Mouse (Mus musculus): Measurements from ENCODE around the gene Cnbd2. TPM values are rescaled to one million over a fixed set of nuclear protein-coding genes. Genes with fewer than 3 reads are reported as not detected.
A peak's percentile ranks its signal among the peaks of the same experiment; 100 is the strongest.

Gene Cnbd2
- polyA plus RNA-seq, 1 experiment, result 5.4 TPM

DNA sequence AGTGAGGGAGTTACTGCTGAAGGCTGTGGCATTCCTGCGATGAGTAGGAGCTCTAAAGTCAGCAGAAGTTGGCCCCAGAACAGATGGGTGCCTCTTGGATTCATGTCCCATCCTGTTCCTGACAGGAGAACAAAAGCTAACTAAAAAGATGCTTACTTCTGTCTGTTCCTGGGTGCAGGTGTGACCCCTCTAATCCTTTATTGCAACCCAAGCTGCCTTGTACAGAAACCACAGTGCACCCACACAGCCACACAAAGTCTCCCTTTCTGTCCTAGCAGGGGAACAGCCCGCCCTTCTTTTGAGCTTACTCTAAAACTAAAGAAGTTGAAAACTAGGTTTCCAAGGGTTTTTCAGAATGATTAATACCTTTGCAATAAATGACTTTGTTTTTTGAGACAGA is 23.9 kb upstream of the Cnbd2 start:
- WGBS, result 86% methylated on average over 2 of the region's 2 CpGs
- no peaks in the 10 kb centered on the region for H3K4me1 ChIP-seq (ENCODE audit: control insufficient read depth, insufficient read depth, low read length)
- no peak overlapping the region for H3K4me3 ChIP-seq (replicated peaks; ENCODE audit: control insufficient read depth, low read depth, low read length)
- no peak overlapping the region for H3K27ac ChIP-seq (ENCODE audit: control insufficient read depth, insufficient read depth, low read depth, low read length, poor library complexity)
- no peak for TF ChIP-seq POLR2A (IDR thresholded peaks at IDR 0.05; ENCODE audit: borderline replicate concordance, control insufficient read depth, low read depth, low read length)
- no peak for TF ChIP-seq CTCF (IDR thresholded peaks at IDR 0.05; ENCODE audit: control insufficient read depth, insufficient read depth, low read length)

GRCm38 (mm10) chr2:156289552-156290160 is 22.4 kb upstream of the Cnbd2 start:
- WGBS, result 86% methylated on average over 2 of the region's 2 CpGs
- Histone ChIP-seq H3K4me1 (ENCODE audit: control insufficient read depth, insufficient read depth, low read length) (no peaks in the 10 kb centered on the region; the same call in 1 of the 2 replicates), H3K27ac (ENCODE audit: control insufficient read depth, insufficient read depth, low read depth, low read length, poor library complexity) (no peak overlapping the region), H3K4me3 (replicated peaks; ENCODE audit: control insufficient read depth, low read depth, low read length) (no peak overlapping the region)
- TF ChIP-seq CTCF (IDR thresholded peaks at IDR 0.05; ENCODE audit: control insufficient read depth, insufficient read depth, low read length), result no peak
- TF ChIP-seq POLR2A (IDR thresholded peaks at IDR 0.05; ENCODE audit: borderline replicate concordance, control insufficient read depth, low read depth, low read length), result no peak

- WGBS, result 73% methylated on average over 1 of the region's 1 CpGs
- Histone ChIP-seq H3K4me1 (ENCODE audit: control insufficient read depth, insufficient read depth, low read length) (no peaks in the 10 kb centered on the region; the same call in 1 of the 2 replicates), H3K4me3 (replicated peaks; ENCODE audit: control insufficient read depth, low read depth, low read length) (no peak overlapping the region), H3K27ac (ENCODE audit: control insufficient read depth, insufficient read depth, low read depth, low read length, poor library complexity) (no peak overlapping the region)
- TF ChIP-seq POLR2A (IDR thresholded peaks at IDR 0.05; ENCODE audit: borderline replicate concordance, control insufficient read depth, low read depth, low read length) (no peak), CTCF (IDR thresholded peaks at IDR 0.05; ENCODE audit: control insufficient read depth, insufficient read depth, low read length) (no peak)
Observed at GRCm38 (mm10) chr2:156291998-156292397, 20.1 kb upstream of the Cnbd2 start.

GRCm38 (mm10) chr2:156295601-156296063 is 16.5 kb upstream of the Cnbd2 start:
- no peaks in the 10 kb centered on the region; the same call in none of the 2 replicates for H3K4me1 ChIP-seq (ENCODE audit: control insufficient read depth, insufficient read depth, low read length)
- H3K27ac ChIP-seq (ENCODE audit: control insufficient read depth, insufficient read depth, low read depth, low read length, poor library complexity), result peak overlapping the region; percentile 20; the same call in 1 of the 2 replicates
- TF ChIP-seq POLR2A (IDR thresholded peaks at IDR 0.05; ENCODE audit: borderline replicate concordance, control insufficient read depth, low read depth, low read length) (no peak), CTCF (IDR thresholded peaks at IDR 0.05; ENCODE audit: control insufficient read depth, insufficient read depth, low read length) (no peak)
- no peak overlapping the region for H3K4me3 ChIP-seq (replicated peaks; ENCODE audit: control insufficient read depth, low read depth, low read length)
- WGBS, result 22% methylated on average over 2 of the region's 2 CpGs

DNA sequence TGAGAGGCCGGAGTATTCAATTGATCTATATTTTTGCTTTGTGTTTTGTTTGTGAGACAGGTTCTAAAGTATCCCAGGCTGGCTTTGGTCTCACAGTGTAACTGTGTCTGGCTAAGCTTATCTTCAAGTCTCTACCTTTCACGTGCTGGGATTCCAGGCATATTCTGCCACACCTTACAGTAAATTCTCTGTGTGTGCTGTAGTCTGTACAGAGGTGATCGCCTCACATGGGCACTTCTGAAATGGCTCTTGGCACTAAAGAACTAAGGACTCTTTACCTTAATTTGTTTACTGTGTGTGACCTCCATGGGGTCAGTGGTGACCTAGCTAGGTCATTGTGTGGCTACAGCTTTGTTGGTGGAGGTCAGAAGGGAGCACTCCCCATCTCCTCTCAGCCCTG is 15.9 kb upstream of the Cnbd2 start:
- WGBS, result 80% methylated on average over 3 of the region's 3 CpGs
- no peak for TF ChIP-seq POLR2A (IDR thresholded peaks at IDR 0.05; ENCODE audit: borderline replicate concordance, control insufficient read depth, low read depth, low read length)
- TF ChIP-seq CTCF (IDR thresholded peaks at IDR 0.05; ENCODE audit: control insufficient read depth, insufficient read depth, low read length), result no peak
- H3K4me1 ChIP-seq (ENCODE audit: control insufficient read depth, insufficient read depth, low read length), result no peaks in the 10 kb centered on the region; the same call in none of the 2 replicates
- peak overlapping the region; percentile 16 for H3K27ac ChIP-seq (ENCODE audit: control insufficient read depth, insufficient read depth, low read depth, low read length, poor library complexity)
- H3K4me3 ChIP-seq (replicated peaks; ENCODE audit: control insufficient read depth, low read depth, low read length), result no peak overlapping the region

DNA sequence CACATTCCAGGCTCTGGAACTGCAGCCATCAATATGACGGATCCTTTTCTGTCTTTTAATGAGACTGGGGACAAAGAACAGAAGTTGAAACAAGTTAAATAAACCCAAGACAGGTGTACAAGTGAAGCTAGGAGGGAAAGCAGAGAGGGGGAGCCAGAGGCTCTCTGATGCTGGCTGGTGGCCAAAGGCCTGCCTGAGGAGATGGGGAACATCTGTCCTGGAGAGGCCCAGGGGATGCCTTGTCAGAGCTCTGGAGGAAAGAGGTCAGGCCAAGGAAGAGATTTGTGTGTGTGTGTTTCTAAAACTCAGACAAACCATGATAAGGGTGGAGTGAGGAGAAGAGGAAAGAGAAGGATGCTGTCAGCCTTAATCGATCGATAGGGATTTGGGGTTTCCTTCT is 14.4 kb upstream of the Cnbd2 start:
- no peaks in the 10 kb centered on the region; the same call in none of the 2 replicates for H3K4me1 ChIP-seq (ENCODE audit: control insufficient read depth, insufficient read depth, low read length)
- H3K4me3 ChIP-seq (replicated peaks; ENCODE audit: control insufficient read depth, low read depth, low read length), result no peak overlapping the region
- TF ChIP-seq CTCF (IDR thresholded peaks at IDR 0.05; ENCODE audit: control insufficient read depth, insufficient read depth, low read length) (no peak), POLR2A (IDR thresholded peaks at IDR 0.05; ENCODE audit: borderline replicate concordance, control insufficient read depth, low read depth, low read length) (no peak)
- 66% methylated on average over 3 of the region's 3 CpGs for WGBS
- no peak overlapping the region for H3K27ac ChIP-seq (ENCODE audit: control insufficient read depth, insufficient read depth, low read depth, low read length, poor library complexity)

DNA sequence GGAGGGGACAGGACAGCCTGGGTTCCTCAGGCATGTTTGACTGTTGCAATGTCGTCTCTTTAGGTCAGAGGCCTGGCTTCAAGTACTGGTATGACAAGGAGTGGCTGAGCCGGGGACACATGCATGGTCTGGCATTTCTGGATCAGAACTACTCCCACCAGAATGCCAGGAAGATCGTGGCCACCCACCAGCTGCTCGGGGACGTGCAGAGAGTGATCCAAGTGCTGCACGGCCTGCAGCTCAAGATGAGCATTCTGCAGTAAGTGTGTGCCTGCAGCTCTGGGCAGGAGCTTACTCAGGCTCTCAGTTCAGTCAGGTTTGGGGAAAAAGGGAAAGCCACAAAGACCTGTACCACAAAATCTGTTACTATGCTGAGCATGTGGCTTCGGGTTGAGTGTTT is 13.6 kb upstream of the Cnbd2 start:
- WGBS, result 53% methylated on average over 7 of the region's 7 CpGs
- no peak for TF ChIP-seq POLR2A (IDR thresholded peaks at IDR 0.05; ENCODE audit: borderline replicate concordance, control insufficient read depth, low read depth, low read length)
- TF ChIP-seq CTCF (IDR thresholded peaks at IDR 0.05; ENCODE audit: control insufficient read depth, insufficient read depth, low read length), result no peak
- peak overlapping the region; percentile 27; the same call in 1 of the 2 replicates for H3K27ac ChIP-seq (ENCODE audit: control insufficient read depth, insufficient read depth, low read depth, low read length, poor library complexity)
- H3K4me3 ChIP-seq (replicated peaks; ENCODE audit: control insufficient read depth, low read depth, low read length), result no peak overlapping the region
- H3K4me1 ChIP-seq (ENCODE audit: control insufficient read depth, insufficient read depth, low read length), result no peaks in the 10 kb centered on the region; the same call in none of the 2 replicates

GRCm38 (mm10) chr2:156302063-156302462 is 10.0 kb upstream of the Cnbd2 start:
- no peaks in the 10 kb centered on the region; the same call in 1 of the 2 replicates for H3K4me1 ChIP-seq (ENCODE audit: control insufficient read depth, insufficient read depth, low read length)
- H3K27ac ChIP-seq (ENCODE audit: control insufficient read depth, insufficient read depth, low read depth, low read length, poor library complexity), result no peak overlapping the region
- TF ChIP-seq CTCF (IDR thresholded peaks at IDR 0.05; ENCODE audit: control insufficient read depth, insufficient read depth, low read length), result no peak
- no peak for TF ChIP-seq POLR2A (IDR thresholded peaks at IDR 0.05; ENCODE audit: borderline replicate concordance, control insufficient read depth, low read depth, low read length)
- no peak overlapping the region for H3K4me3 ChIP-seq (replicated peaks; ENCODE audit: control insufficient read depth, low read depth, low read length)
- WGBS, result 72% methylated on average over 4 of the region's 4 CpGs
